Mouse (Mus musculus) kidney, postnatal 0 days (tissue): Measurements from ENCODE around the gene Lsm14b. TPM values are rescaled to one million over a fixed set of nuclear protein-coding genes. Genes with fewer than 3 reads are reported as not detected.

Experiments
- ATAC-seq: fragments of 200-750 bp; cut with Nextera tagmentation; replicated peaks from 2 replicates; pipeline ENCODE4 v1.8.0; 2017; ENCODE audit warnings: low read depth, moderate number of reproducible peaks, moderate TSS enrichment, moderate library complexity; ENCODE audit not compliant: low FRiP score
- DNase-seq: peaks from one replicate; pipeline ENCODE4 v3.0.0-alpha.2; 2016; ENCODE audit warnings: low spot score
- H3K27ac ChIP-seq: fragments of 300-500 bp; sonication (generic); 2 replicates; pipeline ENCODE4 v1.5.1; 2014; ENCODE audit warnings: mild to moderate bottlenecking
- H3K27me3 ChIP-seq: fragments of 300-500 bp; sonication (generic); 2 replicates; pipeline ENCODE4 v1.6.1; 2014; ENCODE audit warnings: low read length, mixed read lengths; ENCODE audit not compliant: insufficient read depth
- H3K36me3 ChIP-seq: fragments of 300-500 bp; sonication (generic); 2 replicates; pipeline ENCODE4 v1.6.1; 2014; ENCODE audit warnings: low read length, mixed read lengths; ENCODE audit not compliant: insufficient read depth
- H3K4me1 ChIP-seq: fragments of 300-500 bp; sonication (generic); replicated peaks from 2 replicates; pipeline ENCODE4 v1.6.1; 2014; ENCODE audit warnings: antibody characterized with exemption, low read length, mixed read lengths; ENCODE audit not compliant: insufficient read depth
- H3K4me2 ChIP-seq: fragments of 300-500 bp; sonication (generic); 2 replicates; pipeline ENCODE4 v1.6.1; 2014; ENCODE audit warnings: mild to moderate bottlenecking, low read length, moderate library complexity, mixed read lengths
- H3K4me3 ChIP-seq: fragments of 300-500 bp; sonication (generic); replicated peaks from 2 replicates; pipeline ENCODE4 v1.5.1; 2014; ENCODE audit warnings: low read depth, low read length
- H3K9ac ChIP-seq: fragments of 300-500 bp; sonication (generic); 2 replicates; pipeline ENCODE4 v1.6.1; 2014; ENCODE audit warnings: low read depth, low read length
- H3K9me3 ChIP-seq: fragments of 300-500 bp; sonication (generic); replicated peaks from 2 replicates; pipeline ENCODE4 v1.6.1; 2016; ENCODE audit warnings: low read length, inconsistent platforms, mixed read lengths
- CTCF ChIP-seq: IDR thresholded peaks from 2 replicates; pipeline ENCODE4 v1.5.1; 2016; ENCODE audit warnings: antibody characterized with exemption, low read depth, mild to moderate bottlenecking, moderate library complexity
- WGBS: fragments of 180-500 bp; shearing (Covaris S2); extraction: QIAGEN DNeasy Blood & Tissue Kit; methylation state at CpG from one replicate; pipeline ENCODE4 v1.1.7; 2014; 5-methylcytosine and 5-hydroxymethylcytosine counted together
- polyA plus RNA-seq: library from polyadenylated mRNA; unstranded; fragments of >200 nt; fragmentation: Nextera tagmentation; extraction: Ambion mirVana; gene quantifications from 2 replicates; pipeline ENCODE4 v1.2.1, GENCODE M21; 2015

The Lsm14b gene
- polyA plus RNA-seq, 1 experiment from 2014 or later, result 9.3 TPM

GRCm38 (mm10) chr2:180011370-180011769 is 13.4 kb upstream of the Lsm14b start:
- no peaks in the 10 kb centered on the region for H3K36me3 ChIP-seq
- no peaks in the 10 kb centered on the region for H3K27me3 ChIP-seq
- H3K4me3 ChIP-seq, result no peak overlapping the region
- H3K9ac ChIP-seq, result no peak overlapping the region
- no peak for ATAC-seq
- H3K27ac ChIP-seq, result no peak overlapping the region
- no peaks in the 10 kb centered on the region for H3K9me3 ChIP-seq
- WGBS, result 86% methylated on average over 6 of the region's 6 CpGs
- H3K4me1 ChIP-seq, result no peaks in the 10 kb centered on the region
- TF ChIP-seq CTCF, result no peak
- DNase-seq, result no peak
- H3K4me2 ChIP-seq, result no peak overlapping the region

- Histone ChIP-seq H3K4me1 (peaks cover 6% of the 10 kb centered on the region; the same call in 1 of the 2 replicates), H3K36me3 (no peaks in the 10 kb centered on the region), H3K4me2 (no peak overlapping the region), H3K9ac (no peak overlapping the region), H3K27ac (no peak overlapping the region), H3K27me3 (no peaks in the 10 kb centered on the region), H3K9me3 (no peaks in the 10 kb centered on the region), H3K4me3 (no peak overlapping the region)
- WGBS, result 65% methylated on average over 7 of the region's 7 CpGs
- no peak for TF ChIP-seq CTCF
- no peak for ATAC-seq
- DNase-seq, result no peak
Observed at GRCm38 (mm10) chr2:180013686-180014085, 11.1 kb upstream of the Lsm14b start.

- H3K9ac ChIP-seq, result no peak overlapping the region
- 37% methylated on average over 4 of the region's 4 CpGs for WGBS
- peaks cover 6% of the 10 kb centered on the region; the same call in 1 of the 2 replicates for H3K4me1 ChIP-seq
- no peak overlapping the region for H3K27ac ChIP-seq
- no peaks in the 10 kb centered on the region for H3K9me3 ChIP-seq
- ATAC-seq (no peak), DNase-seq (no peak)
- H3K27me3 ChIP-seq, result peaks cover 4% of the 10 kb centered on the region; the same call in 1 of the 2 replicates
- no peak for TF ChIP-seq CTCF
- no peak overlapping the region for H3K4me3 ChIP-seq
- H3K4me2 ChIP-seq, result no peak overlapping the region
- no peaks in the 10 kb centered on the region for H3K36me3 ChIP-seq
Observed at GRCm38 (mm10) chr2:180017632-180018031, 7.2 kb upstream of the Lsm14b start.

GRCm38 (mm10) chr2:180018573-180018972 is 6.2 kb upstream of the Lsm14b start:
- Histone ChIP-seq H3K36me3 (no peaks in the 10 kb centered on the region), H3K27ac (no peak overlapping the region), H3K9ac (no peak overlapping the region), H3K9me3 (no peaks in the 10 kb centered on the region), H3K4me3 (no peak overlapping the region), H3K4me2 (no peak overlapping the region), H3K4me1 (peaks cover 6% of the 10 kb centered on the region; the same call in 1 of the 2 replicates), H3K27me3 (peaks cover 4% of the 10 kb centered on the region; the same call in 1 of the 2 replicates)
- ATAC-seq, result no peak
- DNase-seq, result no peak
- TF ChIP-seq CTCF, result no peak
- 36% methylated on average over 9 of the region's 9 CpGs for WGBS

- Histone ChIP-seq H3K4me1 (peaks cover 6% of the 10 kb centered on the region; the same call in 1 of the 2 replicates), H3K9me3 (no peaks in the 10 kb centered on the region), H3K9ac (no peak overlapping the region), H3K4me2 (no peak overlapping the region), H3K4me3 (no peak overlapping the region), H3K27me3 (peaks cover 4% of the 10 kb centered on the region; the same call in 1 of the 2 replicates), H3K36me3 (no peaks in the 10 kb centered on the region), H3K27ac (no peak overlapping the region)
- DNase-seq, result no peak
- TF ChIP-seq CTCF, result no peak
- no peak for ATAC-seq
- WGBS, result 87% methylated on average over 7 of the region's 7 CpGs
Observed at GRCm38 (mm10) chr2:180020091-180020661, 4.6 kb upstream of the Lsm14b start.

GRCm38 (mm10) chr2:180020919-180021318 is 3.9 kb upstream of the Lsm14b start:
- H3K4me1 ChIP-seq, result peaks cover 10% of the 10 kb centered on the region; the same call in 1 of the 2 replicates
- no peak overlapping the region for H3K9ac ChIP-seq
- ATAC-seq, result no peak
- H3K4me2 ChIP-seq, result no peak overlapping the region
- TF ChIP-seq CTCF, result no peak
- 77% methylated on average over 8 of the region's 8 CpGs for WGBS
- H3K27ac ChIP-seq, result no peak overlapping the region
- H3K4me3 ChIP-seq, result no peak overlapping the region
- no peaks in the 10 kb centered on the region for H3K36me3 ChIP-seq
- H3K27me3 ChIP-seq, result peaks cover 4% of the 10 kb centered on the region; the same call in 1 of the 2 replicates
- H3K9me3 ChIP-seq, result no peaks in the 10 kb centered on the region
- DNase-seq, result no peak
